Mouse (Mus musculus) gastrocnemius, postnatal 36 days (tissue): ENCODE data around the gene Dchs1. TPM values are rescaled to one million over a fixed set of nuclear protein-coding genes. Genes with fewer than 3 reads are reported as not detected.

Source experiments
- DNase-seq, 2 experiments: peaks; one replicate each; pipeline ENCODE4 v3.0.0; 2022
- intact Hi-C: fragments of 180-260 bp; cut with DNase I; formaldehyde crosslinking; loops from one replicate; pipeline ENCODE4 v1.15.1; 2025
- total RNA-seq, 2 experiments: library from RNA; stranded (reverse); gene quantifications; 2 replicates each; pipeline ENCODE4 v1.2.3; 2021

The Dchs1 gene
- total RNA-seq, 2 experiments from 2014 or later: 3.1 to 4.0 TPM

DNA sequence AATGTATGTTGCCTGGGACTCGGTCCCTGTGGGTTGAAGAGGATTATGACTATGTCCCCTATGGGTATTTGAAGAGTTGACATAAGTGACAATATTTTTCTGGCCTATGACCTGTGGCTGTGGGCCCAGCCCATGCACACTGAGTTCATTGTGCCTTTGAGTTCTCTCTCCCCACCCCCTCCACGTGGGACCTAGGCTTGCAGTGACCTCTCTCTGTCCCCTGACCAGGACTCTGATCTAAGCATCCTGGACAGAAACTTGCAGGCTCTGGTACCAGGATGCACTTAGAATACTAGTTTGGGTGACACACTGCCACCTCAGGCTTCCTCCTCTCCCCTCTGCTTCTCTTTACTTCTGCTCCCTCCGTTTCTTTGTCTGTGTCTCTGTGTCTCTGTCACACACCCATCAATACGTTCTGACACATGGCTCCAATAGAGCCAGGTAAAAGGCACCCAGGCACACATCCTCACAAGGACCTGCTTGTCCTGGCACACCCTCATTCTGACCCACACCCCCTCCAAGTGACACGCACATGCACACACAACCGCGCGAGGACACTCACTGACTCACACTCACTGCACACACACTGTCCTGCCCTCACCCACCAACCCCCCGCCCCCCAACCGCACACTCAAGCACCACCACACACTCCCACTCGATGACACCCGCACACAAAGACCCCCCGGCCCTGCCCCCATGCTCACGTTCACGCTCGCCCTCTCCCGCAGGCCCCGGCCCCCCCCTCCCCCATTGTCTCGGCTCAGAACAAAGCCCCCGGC, 759 bp downstream of the Dchs1 start:
- DNase-seq: no peak
- intact Hi-C loops: no loop called here

GRCm38 (mm10) chr7:105784556-105784955, 2.9 kb downstream of the Dchs1 start:
- DNase-seq: no peak
- intact Hi-C loops: no loop called here

DNA sequence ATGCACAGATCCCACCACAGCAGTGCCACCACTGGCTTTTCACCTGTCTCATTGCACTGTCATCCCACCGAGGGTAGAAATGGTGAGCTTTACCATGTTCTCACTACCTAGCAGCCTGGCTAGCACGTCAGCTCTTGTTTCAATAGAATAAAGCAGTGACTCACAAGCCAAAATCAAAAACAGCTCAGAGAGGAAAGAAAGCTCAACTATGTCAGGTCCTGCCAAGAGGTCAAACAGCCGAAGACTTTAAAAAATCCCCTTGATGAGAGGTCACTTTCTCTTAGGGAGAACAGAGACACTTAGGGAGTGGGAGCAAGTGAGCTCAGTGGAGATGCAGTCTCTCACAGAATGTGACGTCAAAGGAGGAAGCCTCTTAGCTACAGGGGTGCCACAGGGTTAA, 3.6 kb downstream of the Dchs1 start:
- intact Hi-C loops: no loop called here

DNA sequence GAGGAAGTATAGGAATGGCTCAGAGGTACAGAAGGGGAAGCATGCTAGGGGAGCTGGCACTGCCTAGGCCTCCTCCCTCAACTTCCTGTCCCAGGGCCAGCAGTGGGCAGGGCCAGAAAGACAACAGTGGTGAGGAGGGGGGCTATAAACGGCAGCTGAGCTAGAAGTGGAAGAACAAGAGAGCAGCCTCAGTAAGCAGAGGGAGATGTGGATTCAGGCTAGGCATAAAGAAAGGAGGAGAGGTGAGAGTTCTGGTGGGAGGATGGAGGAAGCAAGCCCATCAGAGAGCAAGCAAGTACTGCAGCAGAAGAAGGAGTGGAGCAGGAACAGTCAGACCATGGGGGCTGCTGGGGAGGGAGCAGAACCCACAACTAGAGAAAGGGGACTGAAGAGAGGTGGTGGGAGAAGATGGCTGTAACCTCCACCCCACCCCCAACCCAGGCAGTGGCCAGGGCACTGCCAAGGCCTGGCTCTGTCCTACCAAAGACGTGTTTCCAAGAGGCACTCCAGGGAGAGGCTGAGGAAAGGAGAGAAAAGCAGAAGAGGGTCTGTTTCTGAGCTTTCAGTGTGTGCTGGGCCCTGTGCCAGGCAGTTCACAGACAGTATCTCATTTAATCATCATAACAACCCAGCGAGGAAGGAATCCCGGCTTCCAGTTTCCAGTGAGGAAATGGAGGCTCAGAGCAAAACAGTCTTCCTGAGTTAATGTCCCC, 8.7 kb downstream of the Dchs1 start:
- intact Hi-C loops: no loop called here
- DNase-seq: peak in 1 of 2 experiments; percentile 25

More for the DNA sequence above, 3.6 kb downstream of the Dchs1 start:
- DNase-seq: no peak

DNA sequence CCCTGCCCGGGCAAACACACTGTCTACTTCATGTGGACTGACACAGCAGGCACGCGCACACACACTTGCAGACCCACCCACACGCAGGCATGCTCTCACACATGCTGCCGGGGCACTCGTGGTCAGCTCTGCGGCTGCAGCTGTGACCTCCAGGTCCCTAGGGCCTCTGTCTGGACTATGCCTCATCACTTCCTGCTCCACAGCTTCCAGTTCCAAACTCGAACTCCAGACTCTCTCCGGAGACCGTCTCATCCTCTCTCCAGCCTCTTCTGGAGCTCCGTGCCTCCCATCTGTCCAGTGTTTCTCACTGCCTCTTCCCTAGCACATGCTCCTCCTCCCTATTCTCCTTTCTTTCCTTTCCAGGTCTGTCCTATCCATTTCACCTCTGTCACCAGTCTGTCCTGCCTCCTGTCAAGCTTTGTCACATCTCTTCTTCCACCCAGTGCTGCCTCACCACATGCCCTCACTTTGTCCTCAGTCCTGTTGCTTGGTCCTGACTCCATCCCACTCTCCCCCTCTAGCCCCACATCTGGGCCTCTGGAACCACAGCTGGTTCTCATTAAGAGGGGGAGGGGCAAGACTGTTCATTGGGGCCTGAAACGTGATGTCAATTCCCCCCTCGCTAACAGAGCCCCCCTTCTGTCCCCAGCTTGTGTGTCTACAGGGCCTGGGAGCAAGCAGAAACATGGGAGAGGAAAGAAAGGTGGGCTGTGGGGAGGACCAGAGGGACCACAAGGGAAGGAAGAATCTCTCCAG, 9.5 kb downstream of the Dchs1 start:
- DNase-seq: peak; percentile 60 to 70
- intact Hi-C loops: no loop called here

DNA sequence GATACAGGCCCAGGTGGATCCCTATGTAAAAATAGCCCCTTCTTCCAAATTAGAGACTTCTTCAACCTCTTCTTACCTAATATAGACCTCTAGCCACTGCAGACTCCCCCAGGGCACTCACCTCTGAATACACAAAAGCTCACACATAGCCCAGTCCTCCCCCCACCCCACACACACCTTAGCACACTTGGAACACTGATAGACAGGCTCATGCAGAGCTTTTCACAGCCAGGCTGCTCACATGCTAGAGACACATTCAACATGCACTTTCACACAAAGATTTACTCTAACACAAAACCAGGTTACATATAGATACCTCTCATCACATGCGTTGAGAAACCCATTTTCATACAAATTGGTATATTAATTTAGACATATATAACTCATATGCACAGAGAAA, 10.1 kb downstream of the Dchs1 start:
- no peak for DNase-seq
- intact Hi-C loops: no loop called here

DNA sequence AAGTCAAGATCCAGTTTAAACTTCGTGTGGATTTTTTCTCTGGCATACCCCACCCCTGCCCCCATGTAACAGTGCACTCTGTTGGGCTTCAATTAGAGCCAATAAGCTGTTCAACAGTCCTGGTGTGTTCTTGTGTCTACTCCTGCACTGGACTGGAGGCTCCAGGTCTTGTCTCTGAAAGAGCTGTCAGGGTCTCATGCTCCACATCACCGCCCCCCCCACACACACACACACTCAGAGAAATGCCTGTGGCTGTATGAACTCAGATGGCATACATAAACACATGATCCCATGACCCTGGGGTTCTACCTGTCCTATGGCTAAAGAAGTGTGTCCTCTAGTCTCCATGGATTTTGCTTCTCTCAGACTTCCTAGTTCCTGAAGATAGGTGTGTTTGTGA, 11.4 kb downstream of the Dchs1 start:
- intact Hi-C loops: no loop called here
- no peak for DNase-seq

GRCm38 (mm10) chr7:105774661-105775060, 12.8 kb downstream of the Dchs1 start:
- intact Hi-C loops: no loop called here
- no peak for DNase-seq

- DNase-seq: no peak
These were observed 14.4 kb downstream of the Dchs1 start for GRCm38 (mm10) chr7:105773041-105773440.

GRCm38 (mm10) chr7:105772331-105772730, 15.1 kb downstream of the Dchs1 start:
- intact Hi-C loops: no loop called here
- no peak for DNase-seq

More at GRCm38 (mm10) chr7:105773041-105773440, 14.4 kb downstream of the Dchs1 start:
- intact Hi-C loops: no loop called here

DNA sequence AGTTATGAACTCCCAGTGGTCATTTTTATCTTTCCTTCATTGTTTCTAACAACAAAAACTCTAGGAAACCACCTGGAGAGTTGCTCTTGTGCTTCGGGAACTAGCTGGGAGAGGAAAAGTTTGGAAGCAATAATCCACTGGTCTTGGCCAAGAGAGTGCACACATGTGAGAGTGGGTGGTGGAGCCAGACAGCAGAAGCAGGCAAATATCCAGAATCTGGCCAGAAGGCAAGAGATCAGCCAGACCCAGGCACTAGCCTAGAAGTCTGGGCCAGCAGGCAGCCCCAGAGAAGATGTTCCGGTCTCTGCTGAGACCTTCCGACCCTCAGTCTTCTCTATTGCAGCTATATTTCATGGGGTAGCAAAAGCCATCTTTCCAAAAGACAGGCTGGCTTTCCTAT, 17.5 kb downstream of the Dchs1 start:
- peak in 1 of 2 experiments; percentile 53 for DNase-seq
- intact Hi-C loops: no loop called here

GRCm38 (mm10) chr7:105767729-105768165, 19.7 kb downstream of the Dchs1 start:
- intact Hi-C loops: no loop called here
- DNase-seq: no peak

GRCm38 (mm10) chr7:105764331-105764730, 23.1 kb downstream of the Dchs1 start:
- no peak for DNase-seq
- intact Hi-C loops: no loop called here

- DNase-seq: no peak
These were observed 24.8 kb downstream of the Dchs1 start for GRCm38 (mm10) chr7:105762517-105763270.

GRCm38 (mm10) chr7:105761813-105762484, 25.5 kb downstream of the Dchs1 start:
- intact Hi-C loops: no loop called here
- no peak for DNase-seq

More at GRCm38 (mm10) chr7:105762517-105763270, 24.8 kb downstream of the Dchs1 start:
- intact Hi-C loops: no loop called here

GRCm38 (mm10) chr7:105753281-105753680, 34.2 kb downstream of the Dchs1 start:
- DNase-seq: no peak
- intact Hi-C loops: no loop called here

DNA sequence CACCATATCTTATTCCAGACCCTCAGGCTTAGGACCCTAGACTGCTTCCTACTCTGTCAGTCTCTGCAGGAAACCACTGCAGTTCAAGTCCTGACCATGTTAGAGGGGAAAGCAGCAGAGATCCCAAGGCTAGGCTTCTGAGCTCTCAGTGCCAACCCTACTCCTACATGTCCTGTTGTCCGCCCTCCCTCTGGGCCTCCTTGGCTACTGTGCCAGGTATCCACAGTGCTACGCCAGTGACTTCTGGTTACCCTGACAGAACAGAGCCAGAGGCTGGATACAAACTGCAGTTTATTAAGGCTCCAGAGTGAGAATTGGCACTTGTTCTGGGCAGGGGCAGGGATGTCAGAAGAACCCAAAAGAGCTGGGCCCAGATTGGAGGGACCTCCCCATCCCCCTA, 34.7 kb downstream of the Dchs1 start:
- intact Hi-C loops: no loop called here
- DNase-seq: no peak

- DNase-seq: peak; percentile 82 to 84
- intact Hi-C loops: no loop called here
These were observed 35.7 kb downstream of the Dchs1 start, which contains the start of gene Tpp1 for GRCm38 (mm10) chr7:105751491-105752433. Gene Tpp1 (minus strand): TSS chr7:105752235.

DNA sequence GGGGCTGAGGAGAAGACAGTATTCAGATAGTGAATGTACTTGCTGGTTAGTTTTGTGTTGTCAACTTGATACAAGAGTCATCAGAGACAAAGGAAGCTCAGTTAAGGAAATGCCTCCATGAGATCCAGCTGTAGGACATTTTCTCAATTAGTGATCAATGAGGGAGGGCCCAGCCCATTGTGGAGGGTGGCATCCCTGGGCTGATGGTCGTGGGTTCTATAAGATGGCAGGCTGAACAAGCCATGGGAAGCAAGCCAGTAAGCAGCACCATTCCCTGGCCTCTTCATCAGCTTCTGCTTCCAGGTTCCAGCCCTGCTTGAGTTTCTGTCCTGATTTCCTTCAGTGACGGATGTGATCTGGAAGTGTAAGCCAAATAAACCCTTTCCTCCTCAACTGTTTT, 39.7 kb downstream of the Dchs1 start:
- intact Hi-C loops: no loop called here
- DNase-seq: no peak
